Mouse (Mus musculus): ENCODE results near the gene Nckap1.

Gene Nckap1

DNA sequence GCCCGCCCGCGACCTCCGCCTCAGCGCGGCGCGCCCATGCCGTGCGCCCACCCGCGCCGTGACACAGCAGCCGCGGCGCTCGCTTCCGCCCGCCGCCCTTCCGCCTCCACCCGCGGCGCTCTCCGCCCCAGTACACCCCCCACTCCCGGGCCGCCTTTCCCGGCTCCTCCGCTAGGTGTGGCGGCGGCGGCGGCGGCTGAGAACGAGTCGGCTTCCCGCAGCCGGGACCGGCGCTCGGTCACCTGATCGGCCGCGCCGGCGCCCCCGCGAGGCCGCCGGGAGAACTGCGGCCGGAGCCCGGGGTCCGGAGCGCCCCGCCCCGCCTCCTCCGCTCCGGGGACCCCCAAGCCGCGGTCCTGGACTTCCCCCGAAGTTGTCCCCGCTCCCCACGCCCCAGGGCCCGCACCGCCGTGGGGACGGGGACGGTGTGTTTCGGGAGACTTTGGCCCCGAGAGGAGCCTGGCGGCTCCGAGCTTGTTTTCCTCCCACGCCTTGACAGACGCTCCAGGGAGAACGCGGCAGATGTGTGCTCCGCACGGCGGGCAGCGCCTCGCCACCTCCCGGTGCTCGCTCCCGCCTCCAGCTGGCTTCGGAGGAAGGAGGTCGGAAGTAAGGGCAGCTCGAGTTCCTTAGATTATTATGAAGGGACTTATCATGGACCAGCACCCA, at the start of gene Nckap1:
Gene Nckap1 (minus strand): TSS at position 338 of the 669 bp plus-strand sequence.
- peak; percentile 86 to 87 for DNase-seq (ENCODE audit: low spot score in 2 of 2)

DNA sequence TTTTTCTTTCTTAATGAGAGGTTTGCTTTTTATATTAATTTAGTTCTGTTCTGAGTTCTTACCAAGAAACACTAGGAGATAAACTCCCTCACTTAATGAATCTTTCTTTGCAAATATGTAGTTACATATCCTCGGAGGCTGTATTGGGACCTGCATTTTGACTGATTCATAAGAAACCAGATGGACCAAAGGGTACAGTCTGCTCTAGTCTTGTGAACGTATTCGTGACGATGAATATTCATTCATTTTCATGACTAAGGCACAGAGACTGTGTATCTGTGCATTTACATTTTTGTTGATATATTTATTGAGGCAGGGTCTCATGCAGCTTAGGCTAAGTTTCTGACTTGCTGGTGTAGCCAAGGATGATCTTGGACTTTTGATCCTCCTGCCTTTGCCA, 43.3 kb upstream of the Nckap1 start:
- DNase-seq (ENCODE audit: low spot score in 2 of 2): no peak

DNA sequence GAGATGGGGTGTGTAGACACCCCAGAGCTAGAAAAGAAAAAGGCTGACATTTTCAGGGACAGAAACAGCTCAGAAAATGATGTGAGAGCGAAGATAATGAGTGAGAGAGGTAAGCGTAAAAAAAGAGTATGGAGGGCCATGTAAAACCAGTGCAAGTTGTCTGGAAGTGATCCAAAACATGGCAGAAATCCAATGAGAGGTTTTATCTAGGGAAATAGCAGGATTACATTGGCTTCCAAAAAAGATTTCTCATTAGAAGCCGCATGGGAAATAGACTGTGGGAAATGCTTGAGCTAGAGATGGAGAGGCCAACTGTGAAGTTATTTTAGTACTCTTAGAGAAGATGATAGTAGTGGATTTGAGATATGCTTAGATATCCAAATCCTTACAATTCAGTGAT, 40.7 kb upstream of the Nckap1 start:
- DNase-seq (ENCODE audit: low spot score in 2 of 2): no peak

DNA sequence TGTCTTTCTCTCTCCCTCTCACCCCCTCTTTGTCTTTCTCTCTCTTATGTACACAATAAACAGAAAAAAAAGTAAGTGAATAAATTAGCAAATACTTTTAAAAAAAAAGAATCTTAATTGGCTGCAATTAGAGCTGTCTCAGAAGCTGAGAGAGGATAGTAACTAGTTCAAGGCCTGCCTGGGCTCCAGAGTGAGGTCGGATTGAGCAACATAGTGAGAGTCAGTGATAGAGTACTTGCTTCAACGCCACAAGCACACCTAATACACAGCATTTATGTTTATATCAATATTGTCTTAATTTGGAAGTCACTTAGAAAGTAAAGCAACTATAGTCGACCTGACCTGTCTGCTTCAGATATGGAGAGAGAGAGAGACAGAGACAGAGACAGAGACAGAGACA, 37.8 kb upstream of the Nckap1 start:
- DNase-seq (ENCODE audit: low spot score in 2 of 2): no peak

DNA sequence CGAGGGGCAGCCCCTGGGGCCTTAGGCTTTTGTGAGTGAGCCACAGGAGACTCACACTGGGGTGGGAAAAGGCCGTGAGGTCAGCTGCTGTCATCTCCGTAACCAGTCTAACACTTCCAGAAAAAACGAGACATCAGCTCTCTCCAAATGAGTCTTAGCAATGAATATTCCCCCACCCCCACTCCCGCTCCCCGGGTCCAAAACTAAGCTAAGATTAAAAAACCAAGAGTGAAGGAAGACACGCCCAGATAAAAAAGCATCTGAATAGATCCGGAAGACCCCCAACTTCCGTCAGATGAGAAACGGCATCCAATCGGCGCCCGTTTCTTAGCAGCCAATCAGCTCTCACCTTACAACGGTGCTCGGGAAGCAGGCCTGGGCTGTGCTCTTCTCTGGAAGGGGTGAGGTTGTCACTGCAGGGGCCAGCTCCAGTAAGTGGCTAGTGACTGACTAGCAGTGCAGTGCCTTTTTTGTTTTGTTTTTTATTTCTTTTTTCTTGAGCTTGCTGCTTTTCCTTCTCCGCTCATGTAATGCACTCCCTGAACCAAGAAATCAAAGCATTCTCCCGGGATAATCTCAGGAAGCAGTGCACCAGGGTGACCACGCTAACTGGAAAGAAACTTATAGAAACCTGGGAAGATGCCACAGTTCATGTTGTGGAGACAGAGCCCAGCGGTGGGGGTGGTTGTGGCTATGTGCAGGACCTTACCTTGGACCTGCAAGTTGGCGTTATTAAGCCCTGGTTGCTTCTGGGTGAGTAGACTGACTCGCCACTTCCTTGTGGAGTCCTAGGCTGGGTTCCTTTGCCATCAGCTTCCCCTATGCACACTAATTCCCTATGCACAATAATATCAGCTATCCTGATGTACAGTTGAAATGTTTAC, 35.9 kb upstream of the Nckap1 start, which contains the start of the genes Dusp19 and Nup35:
Gene Dusp19 (plus strand): TSS at position 192 of the 884 bp plus-strand sequence.
Gene Nup35 (plus strand): TSS at position 383 of the 884 bp plus-strand sequence.
- DNase-seq (ENCODE audit: low spot score in 2 of 2): peak; percentile 95 to 98

DNA sequence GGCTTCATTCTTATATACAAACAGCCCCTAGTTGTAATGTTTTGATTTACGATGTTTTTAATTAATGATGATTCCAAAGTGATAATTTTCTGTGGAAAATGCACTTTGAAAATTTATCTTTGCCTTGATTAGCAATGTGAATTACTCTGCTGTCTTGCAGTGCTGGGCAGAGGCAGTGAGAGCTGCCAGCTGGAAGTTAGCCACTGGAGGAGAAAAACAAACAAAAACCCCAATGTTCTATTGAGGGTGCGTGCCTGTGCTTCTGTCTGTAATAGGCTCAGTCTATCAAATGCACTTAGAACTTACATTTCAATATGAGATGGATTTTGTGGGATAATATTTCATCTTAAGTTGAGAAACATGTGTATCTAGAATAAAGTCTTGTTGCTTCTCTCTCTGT, 31.6 kb upstream of the Nckap1 start:
- DNase-seq (ENCODE audit: low spot score in 2 of 2): no peak

- DNase-seq (ENCODE audit: low spot score in 2 of 2): no peak
Observed at GRCm38 (mm10) chr2:80612286-80612685, 31.1 kb upstream of the Nckap1 start.

GRCm38 (mm10) chr2:80603771-80604426, 22.7 kb upstream of the Nckap1 start:
- no peak for DNase-seq (ENCODE audit: low spot score in 2 of 2)

DNA sequence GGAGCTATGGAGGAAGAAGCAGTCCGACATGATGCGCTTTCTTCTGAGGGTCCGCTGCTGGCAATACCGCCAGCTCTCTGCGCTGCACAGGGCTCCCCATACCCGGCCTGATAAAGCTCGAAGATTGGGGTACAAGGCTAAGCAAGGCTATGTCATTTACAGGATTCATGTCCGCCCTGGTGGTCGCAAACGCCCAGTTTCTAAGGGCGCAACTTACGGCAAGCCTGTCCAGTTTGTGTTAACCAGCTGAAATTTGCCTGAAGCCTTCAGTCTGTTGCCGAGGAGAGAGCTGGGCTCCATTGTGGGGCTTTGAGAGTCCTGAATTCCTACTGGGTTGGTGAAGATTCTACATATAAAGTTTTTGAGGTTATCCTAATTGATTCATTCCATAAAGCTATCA, 21.6 kb upstream of the Nckap1 start:
- no peak for DNase-seq (ENCODE audit: low spot score in 2 of 2)

DNA sequence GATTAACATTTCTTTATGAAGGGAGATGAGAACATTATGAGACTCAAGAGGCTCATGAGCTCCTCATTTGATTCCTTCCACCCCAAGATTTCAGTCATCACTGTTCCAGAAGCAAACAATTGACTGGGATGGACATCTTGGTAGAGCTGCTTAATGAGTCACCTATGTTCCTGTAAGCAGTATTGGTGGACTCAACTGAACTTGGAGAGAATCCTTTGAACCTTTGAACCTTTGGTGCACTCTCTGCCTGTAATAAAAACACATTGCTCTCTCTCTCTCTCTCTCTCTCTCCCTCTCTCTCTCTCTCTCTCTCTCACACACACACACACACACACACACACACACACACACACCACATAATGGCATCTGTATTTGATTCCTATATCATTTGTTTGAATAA, 19.4 kb upstream of the Nckap1 start:
- no peak for DNase-seq (ENCODE audit: low spot score in 2 of 2)

GRCm38 (mm10) chr2:80599850-80600249, 18.7 kb upstream of the Nckap1 start:
- no peak for DNase-seq (ENCODE audit: low spot score in 2 of 2)

DNA sequence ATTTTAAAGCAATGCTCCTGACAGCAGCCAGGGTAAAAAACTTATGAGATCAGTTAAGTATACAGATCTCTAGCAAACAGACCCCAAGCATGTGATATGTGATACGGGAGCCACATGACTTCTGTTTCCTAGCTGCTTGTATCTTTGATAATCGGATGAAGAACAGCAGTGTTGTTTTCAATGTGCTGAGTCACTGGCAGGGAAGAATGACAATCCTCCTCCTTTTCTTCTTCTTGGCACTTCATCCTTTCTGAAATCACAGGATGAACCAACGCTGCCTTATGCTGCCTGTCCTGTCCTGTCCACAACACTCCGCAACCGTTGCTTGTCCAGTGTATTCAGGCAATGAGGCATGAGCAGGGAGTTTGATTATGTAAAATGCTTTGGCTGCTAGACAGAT, 15.8 kb upstream of the Nckap1 start:
- peak; percentile 35 to 52 for DNase-seq (ENCODE audit: low spot score in 2 of 2)

DNA sequence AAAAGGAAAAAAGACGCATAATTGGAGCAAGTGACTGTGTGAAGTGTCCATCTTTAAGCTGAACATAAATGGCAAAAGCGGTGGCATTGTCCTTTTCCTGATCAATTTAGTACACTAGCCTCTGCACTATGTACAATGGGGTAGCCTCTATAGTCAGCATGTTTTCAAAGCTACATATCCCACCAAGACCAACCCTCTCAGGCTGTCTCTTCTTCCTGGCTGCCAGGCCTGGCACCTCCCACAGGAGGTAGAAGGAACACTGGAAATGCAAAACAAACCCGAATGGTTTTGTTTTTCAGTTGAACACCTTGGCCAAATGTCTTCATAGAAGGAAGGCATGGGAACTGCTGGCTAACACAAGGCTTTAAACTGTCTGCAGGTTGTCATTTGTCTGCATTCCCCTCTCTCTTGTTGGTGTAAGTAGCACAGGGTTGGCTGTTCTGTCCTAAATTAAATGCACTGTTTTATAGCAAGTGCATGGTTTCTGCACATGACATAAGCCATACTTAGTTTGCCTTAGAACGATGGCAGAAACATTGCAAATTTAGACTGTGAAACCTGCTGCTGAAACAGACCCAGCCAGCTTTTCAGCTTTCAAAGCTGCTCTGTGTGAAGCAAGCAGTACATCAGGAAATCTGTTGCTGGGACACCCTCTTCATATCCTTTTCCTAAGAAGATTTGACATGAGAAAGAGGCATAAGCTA, 13.2 kb upstream of the Nckap1 start:
- peak; percentile 27 to 73 for DNase-seq (ENCODE audit: low spot score in 2 of 2)

DNA sequence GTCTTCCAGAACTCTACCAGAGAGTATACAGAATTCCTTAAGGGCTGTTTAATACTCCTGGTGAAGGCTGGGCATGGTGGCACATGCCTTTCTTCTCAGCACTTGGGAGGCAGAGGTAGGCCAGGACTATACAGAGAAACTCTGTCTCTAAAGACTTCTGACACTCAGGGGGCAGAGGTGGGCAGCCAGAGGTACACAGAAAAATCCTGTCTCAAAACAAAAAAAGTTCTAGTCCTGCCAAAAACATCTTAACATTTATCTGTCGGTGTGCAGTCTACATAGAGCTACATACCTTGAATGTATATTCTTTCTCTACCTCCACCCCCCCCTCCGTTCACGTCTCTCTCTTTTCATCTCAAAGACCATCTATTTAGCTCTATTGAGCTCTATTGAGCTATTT, 1.2 kb upstream of the Nckap1 start:
- DNase-seq (ENCODE audit: low spot score in 2 of 2): no peak

- DNase-seq (ENCODE audit: low spot score in 2 of 2): peak; percentile 47 to 54
Observed at GRCm38 (mm10) chr2:80580311-80580961, 744 bp downstream of the Nckap1 start.

GRCm38 (mm10) chr2:80579253-80579891, 1.8 kb downstream of the Nckap1 start:
- no peak for DNase-seq (ENCODE audit: low spot score in 2 of 2)

- DNase-seq (ENCODE audit: low spot score in 2 of 2): no peak
Observed at GRCm38 (mm10) chr2:80577286-80577685, 3.9 kb downstream of the Nckap1 start.

DNA sequence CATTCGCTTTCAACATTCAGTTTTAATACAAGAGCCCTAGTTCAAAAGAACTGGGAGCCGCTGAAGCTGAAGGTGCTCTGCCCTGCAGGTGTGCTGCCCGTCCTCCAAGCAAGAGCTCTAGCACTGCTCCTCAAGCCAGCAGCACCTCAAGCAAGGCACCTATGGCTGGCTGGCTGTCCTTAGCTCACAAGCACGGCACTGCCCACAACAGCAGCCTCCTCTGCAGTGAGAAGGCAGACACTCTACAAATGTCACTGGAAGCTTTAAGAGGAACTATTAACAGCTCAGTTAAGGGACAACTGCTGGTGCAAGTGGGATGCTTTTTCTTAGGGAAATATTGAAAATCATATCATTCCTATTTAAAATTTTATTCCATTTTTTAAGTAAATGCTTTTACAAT, 10.5 kb downstream of the Nckap1 start:
- no peak for DNase-seq (ENCODE audit: low spot score in 2 of 2)

GRCm38 (mm10) chr2:80567411-80567810, 13.8 kb downstream of the Nckap1 start:
- no peak for DNase-seq (ENCODE audit: low spot score in 2 of 2)

GRCm38 (mm10) chr2:80562253-80562652, 18.9 kb downstream of the Nckap1 start:
- no peak for DNase-seq (ENCODE audit: low spot score in 2 of 2)

- no peak for DNase-seq (ENCODE audit: low spot score in 2 of 2)
Observed at GRCm38 (mm10) chr2:80561478-80561877, 19.7 kb downstream of the Nckap1 start.

All from frontal cortex, postnatal 36 days (tissue).